Mouse (Mus musculus): ENCODE data around the gene Vcp.
A peak's percentile ranks its signal among the peaks of the same experiment; 100 is the strongest.

Vcp gene

GRCm38 (mm10) chr4:43000141-43000986 lies at the start of gene Vcp:
TSS of gene Vcp (minus strand) at chr4:43000507.
- peak; percentile 99 for DNase-seq (ENCODE audit: low read depth, low spot score)

- DNase-seq (ENCODE audit: low read depth, low spot score): peak; percentile 85
Observed at GRCm38 (mm10) chr4:43047231-43047630, 46.9 kb upstream of the Vcp start.

DNA sequence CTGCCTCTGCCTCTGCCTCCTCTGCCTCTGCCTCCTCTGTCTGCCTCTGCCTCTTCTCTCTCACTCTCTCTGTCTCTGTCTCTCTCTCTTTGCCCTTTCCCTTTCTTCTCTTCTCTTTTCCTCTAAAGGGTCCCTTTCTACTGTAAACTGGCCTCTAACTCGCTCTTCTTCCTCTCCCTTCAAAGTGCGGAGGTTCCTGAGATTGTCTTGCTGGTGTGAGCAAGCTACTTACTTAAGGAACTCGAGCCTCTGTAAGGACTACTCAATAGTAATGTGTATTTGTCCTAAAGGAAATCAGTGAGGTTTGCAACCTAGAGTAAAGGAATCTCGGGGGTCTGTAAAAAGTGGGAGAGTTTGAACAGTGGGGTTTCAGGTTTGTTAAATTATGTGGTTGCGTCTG lies 46.3 kb upstream of the Vcp start:
- DNase-seq (ENCODE audit: low read depth, low spot score): no peak

DNA sequence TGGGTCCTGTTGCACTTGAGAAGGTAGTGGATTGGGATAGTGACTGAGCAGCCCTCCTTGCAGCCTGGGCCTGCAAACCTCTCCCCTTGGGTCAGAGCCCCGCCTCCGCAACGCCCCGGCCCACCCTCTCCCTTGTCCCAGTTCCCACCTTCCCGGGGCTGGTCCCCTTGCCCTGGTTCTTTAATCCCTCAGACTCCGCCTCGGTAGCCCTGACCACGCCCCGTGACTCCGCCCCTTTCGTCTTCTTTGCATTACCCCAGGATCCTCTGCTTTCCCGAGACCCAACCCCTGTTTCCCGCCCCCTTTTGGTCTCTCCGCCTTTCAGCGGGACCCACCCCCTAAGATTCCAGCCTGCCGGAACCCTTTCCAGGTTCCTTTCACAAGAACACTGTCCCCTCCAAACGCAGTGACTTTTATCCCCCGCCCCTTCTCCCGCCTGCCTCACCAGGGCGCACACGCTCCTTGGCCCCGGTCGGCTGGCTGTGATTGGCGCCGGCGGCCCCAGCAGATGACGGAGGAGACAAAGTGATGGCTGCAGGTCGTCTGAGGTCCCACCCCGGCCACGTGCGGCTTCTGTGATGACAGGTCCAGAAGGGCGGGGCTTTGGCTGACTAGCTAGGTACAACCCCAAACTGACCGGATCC lies 45.5 kb upstream of the Vcp start, which contains the start of gene Fam214b:
Fam214b (minus strand) TSS at position 562 of the 644 bp plus-strand sequence.
- DNase-seq (ENCODE audit: low read depth, low spot score): peak; percentile 98

DNA sequence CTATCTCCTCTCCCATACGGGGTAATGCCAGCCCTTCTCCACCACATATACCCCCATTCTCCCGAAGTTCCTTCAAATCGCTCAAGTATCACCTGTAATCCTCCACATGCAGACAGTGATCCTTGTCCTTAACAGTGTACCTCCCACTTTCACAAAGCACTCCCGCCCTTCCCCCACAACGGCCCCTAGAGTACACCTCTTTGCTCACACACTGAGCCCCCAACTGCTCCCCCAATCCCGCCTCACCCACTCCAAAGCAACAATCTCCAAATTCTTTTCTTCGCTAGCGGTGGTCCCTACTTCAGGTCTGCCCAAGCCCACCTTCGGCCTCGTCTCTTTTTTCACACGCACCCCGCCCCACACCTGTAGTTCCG lies 45.0 kb upstream of the Vcp start:
- DNase-seq (ENCODE audit: low read depth, low spot score): no peak

DNA sequence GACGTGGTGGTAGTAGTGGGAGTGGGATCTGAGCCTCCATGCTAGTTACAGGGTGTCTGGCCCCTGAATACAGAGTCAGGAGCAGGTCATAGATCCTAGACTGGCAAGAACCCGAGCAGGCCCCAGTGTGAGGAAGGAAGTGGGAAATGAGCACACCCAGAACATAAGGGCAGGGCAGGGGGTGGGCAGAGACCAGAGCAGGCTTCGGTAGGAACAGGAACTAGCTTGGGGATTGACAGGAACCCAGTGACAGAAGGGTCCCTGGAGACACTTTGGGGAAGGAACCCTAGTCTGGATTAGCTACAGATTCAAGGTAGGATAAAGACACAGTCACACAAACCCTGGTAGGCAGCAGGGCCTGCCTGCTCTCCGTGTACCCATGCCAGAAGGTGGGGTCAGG lies 44.4 kb upstream of the Vcp start:
- DNase-seq (ENCODE audit: low read depth, low spot score): no peak

- peak; percentile 85 for DNase-seq (ENCODE audit: low read depth, low spot score)
Observed at GRCm38 (mm10) chr4:43043644-43044357, 43.5 kb upstream of the Vcp start.

DNA sequence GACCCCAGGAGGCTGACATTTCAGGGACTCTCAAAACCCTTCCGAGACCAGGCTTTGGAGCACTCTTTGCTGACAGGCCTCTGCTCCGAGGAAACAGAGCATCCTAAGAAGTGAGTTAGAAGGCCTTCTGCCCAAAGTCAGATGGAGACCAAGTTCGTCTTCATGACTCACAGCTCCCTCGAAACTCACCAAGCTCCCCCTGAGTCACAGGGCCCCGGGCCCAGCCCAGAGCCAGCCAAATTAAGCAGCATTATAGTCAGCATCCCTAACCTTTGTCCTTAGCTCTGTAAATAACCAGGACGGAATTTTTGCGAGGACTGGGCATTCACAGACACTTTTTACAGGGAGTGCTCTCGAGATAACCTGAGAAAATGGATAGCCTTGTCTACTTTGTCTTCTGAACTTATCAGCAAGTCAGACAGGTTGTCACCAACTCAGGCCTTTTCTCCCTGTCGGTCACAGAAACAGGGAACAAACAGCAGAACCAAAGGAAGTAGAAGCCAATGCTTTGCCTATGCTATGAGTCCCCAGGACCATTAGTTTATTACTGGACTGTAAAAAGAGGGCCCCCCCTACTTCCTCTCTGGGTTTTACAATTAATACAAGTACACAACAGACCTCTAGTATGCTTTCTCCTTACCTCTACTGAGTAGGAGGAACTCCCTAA lies 40.7 kb upstream of the Vcp start:
- DNase-seq (ENCODE audit: low read depth, low spot score): no peak

GRCm38 (mm10) chr4:43040114-43040572 lies 39.8 kb upstream of the Vcp start:
- peak; percentile 97 for DNase-seq (ENCODE audit: low read depth, low spot score)

DNA sequence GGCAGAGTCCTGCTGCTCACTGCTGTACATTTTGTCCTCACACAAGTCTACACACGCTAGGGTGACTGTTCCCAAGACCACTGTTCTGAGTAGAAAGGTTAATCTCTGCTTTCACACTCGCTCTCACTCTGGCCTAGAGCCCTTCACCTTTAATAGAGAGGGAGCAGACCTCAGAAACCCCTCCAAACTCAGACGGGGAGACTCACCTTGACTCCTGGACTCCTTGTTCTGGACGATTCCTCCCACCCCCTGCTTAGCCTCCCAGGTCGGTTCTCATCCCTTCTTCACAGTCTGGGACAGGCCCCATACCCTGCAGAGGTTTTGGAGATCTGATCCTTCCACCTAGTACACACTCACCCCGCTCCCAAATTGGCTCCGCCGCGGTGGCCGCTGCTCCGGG lies 39.3 kb upstream of the Vcp start:
- no peak for DNase-seq (ENCODE audit: low read depth, low spot score)

GRCm38 (mm10) chr4:43038567-43039495 lies 38.5 kb upstream of the Vcp start:
- DNase-seq (ENCODE audit: low read depth, low spot score): no peak

DNA sequence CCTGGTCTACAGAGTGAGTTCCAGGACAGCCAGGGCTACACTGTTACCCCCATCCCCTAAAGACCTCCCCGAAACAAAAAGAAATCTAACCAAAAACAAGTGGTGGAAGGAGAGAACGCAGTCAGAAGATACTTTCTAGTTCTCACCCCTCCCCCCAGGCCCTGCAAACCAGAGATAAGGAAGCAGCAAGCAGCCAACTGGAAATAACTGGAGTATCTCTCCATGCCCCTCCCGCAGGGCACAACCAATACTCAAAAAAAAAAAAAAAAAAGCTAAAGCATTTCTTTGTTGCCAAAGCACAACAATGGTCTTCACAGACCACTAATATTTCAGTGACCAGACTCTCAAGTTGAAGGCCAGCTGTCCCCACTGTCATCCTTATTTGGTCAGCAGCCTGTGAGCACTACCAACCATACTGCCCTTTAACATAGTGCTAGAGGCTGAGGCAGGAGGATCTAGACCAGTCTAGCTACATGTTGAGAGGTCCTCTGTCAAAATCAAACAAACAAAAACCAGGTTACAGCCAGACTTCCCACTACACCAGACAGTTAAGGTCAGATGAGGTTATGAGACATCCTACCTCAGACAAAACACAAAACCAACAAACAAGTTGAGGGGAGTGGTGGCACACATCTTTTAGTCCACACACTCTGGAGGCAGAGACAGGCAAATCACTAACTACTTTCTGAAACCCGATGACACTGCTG lies 37.7 kb upstream of the Vcp start:
- DNase-seq (ENCODE audit: low read depth, low spot score): no peak

- DNase-seq (ENCODE audit: low read depth, low spot score): no peak
Observed at GRCm38 (mm10) chr4:43036356-43036755, 36.0 kb upstream of the Vcp start.

DNA sequence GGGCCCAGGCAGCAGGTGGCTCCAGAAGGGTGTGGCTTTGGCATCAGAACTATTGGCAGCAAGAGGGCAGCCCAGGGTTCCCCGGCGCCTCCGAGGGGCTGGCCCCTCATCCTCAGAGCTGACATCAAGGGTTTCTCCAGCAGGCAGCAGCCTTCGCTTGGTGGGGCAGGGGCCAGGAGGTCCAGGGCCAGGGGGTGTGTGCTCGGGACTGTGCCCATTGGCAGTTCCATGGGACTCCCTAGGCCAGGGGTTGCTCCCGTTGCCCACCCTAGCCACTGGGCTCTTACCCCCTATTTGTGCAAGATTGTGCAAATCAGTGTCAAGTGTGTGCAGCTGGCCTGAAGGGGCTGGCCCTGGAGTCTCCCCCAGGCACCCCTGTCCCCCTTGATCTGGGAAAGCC lies 35.5 kb upstream of the Vcp start:
- no peak for DNase-seq (ENCODE audit: low read depth, low spot score)

- DNase-seq (ENCODE audit: low read depth, low spot score): no peak
Observed at GRCm38 (mm10) chr4:43033481-43033880, 33.2 kb upstream of the Vcp start.

DNA sequence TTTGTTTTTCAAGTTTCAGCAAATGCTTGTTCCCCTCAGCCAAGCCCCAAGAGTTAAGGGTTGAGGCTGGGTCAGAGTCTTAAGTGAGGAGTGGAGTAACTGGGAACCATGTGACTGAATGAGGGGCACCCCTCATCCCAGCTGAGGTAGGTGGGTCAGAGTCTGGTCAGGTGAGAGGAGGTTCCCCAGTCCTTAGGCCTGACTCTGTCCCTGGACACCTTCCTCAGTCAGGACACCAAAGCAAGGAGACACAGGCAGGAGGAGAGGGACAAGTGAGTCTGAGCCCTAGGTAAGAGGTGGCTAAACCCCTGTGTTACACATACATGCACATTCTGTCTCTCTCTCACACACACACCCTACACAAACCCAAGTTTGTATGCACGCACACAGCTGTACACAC lies 32.2 kb upstream of the Vcp start:
- no peak for DNase-seq (ENCODE audit: low read depth, low spot score)

- DNase-seq (ENCODE audit: low read depth, low spot score): peak; percentile 94
Observed at GRCm38 (mm10) chr4:43031237-43031995, 31.1 kb upstream of the Vcp start, which contains the start of gene Stoml2. TSS of gene Stoml2 (minus strand) at chr4:43031710.

DNA sequence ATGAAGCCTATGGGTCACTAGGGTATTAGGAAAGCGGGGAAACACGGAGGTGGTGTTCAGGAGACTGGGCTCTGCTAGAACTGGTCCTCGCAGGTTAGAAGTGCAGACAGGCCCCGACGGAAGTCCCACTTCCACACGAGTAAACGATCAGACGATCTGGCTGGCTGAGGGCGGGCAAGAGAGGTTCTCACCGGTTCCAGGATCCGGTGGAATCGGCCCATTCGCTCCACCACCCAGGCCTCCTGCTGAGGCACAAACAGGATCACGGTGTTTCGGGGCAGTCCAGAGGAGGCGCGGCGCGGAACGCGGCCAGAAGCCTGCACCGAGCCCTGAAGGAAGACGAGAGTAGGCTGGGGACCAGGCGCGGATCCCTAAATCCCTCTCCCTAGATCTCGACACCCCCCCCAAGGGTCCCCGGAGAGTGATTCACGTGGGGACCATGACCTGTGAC lies 30.5 kb upstream of the Vcp start:
- peak; percentile 36 for DNase-seq (ENCODE audit: low read depth, low spot score)

DNA sequence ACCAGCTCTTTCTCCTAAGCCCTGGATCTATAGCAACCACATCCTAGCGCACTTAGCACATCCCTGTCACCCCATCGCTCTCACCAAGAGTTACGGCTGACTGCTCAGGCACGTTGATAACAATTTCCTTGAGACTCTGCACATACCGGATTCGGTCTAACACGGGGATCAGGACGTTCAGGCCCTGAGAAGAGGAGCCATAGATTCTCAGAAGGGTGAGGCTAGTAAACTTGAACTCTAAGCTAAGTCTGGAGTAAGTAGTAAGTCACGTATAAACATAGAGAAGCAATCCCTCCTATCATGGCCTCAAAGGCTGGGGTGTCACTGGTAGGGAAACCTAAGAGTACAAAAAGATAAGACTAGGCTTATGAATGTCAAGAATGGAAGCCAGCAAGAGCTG lies 30.0 kb upstream of the Vcp start:
- no peak for DNase-seq (ENCODE audit: low read depth, low spot score)
